Mouse (Mus musculus): Measurements from ENCODE around the gene Zmat1.
"Not testable (repeated sequence)": the region's sequence is repeated elsewhere in the genome, so short reads cannot be mapped to it uniquely, and the experiment has no call there.

Gene Zmat1

GRCm38 (mm10) chrX:135008720-135009470 is at the start of gene Zmat1:
Gene Zmat1 (minus strand): TSS chrX:135009209.
- peak; percentile 91 for DNase-seq

GRCm38 (mm10) chrX:135053939-135054338 is 44.9 kb upstream of the Zmat1 start:
- DNase-seq = not testable (repeated sequence)

GRCm38 (mm10) chrX:135035962-135036375 is 27.0 kb upstream of the Zmat1 start:
- peak; percentile 47 for DNase-seq

DNA sequence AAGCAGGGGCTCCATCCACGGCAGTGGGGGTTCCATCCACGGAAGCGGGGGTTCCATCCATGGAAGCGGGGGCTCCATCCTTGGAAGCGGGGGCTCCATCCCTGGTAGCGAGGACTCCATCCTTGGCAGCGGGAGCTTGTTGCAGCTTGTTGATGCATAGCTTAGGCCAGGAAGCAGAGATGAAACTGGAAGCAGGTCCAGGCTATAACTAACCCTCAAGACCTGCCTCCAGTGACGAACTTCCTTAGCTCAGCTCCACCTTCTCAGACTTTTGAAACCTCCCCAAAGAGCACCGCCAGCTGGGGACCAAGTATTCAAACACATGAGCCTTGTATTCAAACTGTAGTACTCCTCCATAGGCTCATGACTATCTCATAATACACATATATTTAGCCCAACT is 16.1 kb upstream of the Zmat1 start:
- DNase-seq = no peak

- DNase-seq = no peak
These were observed 2.4 kb upstream of the Zmat1 start for GRCm38 (mm10) chrX:135011381-135011780.

DNA sequence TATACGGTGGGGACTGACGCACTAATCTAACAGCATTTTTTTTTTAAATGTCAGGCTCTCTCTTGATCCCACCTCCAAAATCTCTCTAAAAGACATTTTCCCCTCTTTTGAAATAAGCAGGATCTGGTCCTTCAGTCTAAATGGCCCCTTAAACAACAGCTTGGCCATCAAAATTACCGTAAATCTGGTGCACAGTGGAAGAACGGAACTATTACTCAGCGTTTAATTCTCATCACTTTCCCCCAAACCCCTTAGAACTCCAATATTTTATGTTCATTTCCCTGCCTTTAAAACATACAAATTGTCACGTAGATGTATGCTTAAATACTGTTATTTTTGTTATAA is 434 bp upstream of the Zmat1 start:
- DNase-seq = no peak

GRCm38 (mm10) chrX:135008021-135008420 is 988 bp downstream of the Zmat1 start:
- no peak for DNase-seq

GRCm38 (mm10) chrX:134964546-134964945 is 44.5 kb downstream of the Zmat1 start, which contains the start of gene Nxf2:
Gene Nxf2 (minus strand): TSS chrX:134964754.
- DNase-seq = no peak

- DNase-seq = peak; percentile 69
These were observed 45.5 kb downstream of the Zmat1 start for GRCm38 (mm10) chrX:134963305-134964094.

GRCm38 (mm10) chrX:134930361-134930760 is 78.6 kb downstream of the Zmat1 start:
- DNase-seq = peak; percentile 10

DNA sequence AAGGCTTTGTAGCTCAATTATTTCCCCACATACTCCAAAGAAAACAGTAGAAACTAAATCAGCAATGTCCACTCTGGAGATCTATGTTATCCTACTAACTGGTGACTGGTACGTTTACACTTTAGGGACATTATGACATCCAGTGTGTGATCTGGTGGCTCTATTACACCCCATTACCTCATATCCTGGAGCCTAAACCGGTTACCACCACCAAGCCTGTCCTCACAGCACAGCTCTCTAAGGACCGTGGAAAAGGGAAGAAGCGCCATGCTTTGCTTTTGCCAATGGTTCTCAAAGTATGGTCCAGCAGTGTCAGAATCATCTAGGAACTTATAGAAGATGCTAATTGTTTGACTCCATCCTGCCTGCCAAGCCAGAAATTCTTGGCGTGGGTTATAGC is 79.1 kb downstream of the Zmat1 start:
- no peak for DNase-seq

- DNase-seq = peak; percentile 20
These were observed 84.0 kb downstream of the Zmat1 start for GRCm38 (mm10) chrX:134925058-134925457.

- no peak for DNase-seq
These were observed 85.2 kb downstream of the Zmat1 start for GRCm38 (mm10) chrX:134923675-134924424.

Data from right cerebral cortex, adult 18-20 months (tissue).